Mouse (Mus musculus) embryo, embryonic 9.5 days (tissue): ENCODE data around the gene Cnp.
A peak's percentile ranks its signal among the peaks of the same experiment; 100 is the strongest.
"Not testable (repeated sequence)": the region's sequence is repeated elsewhere in the genome, so short reads cannot be mapped to it uniquely, and the experiment has no call there.

Experiments
- DNase-seq: peaks from one replicate; pipeline ENCODE4 v3.0.0-alpha.2; 2017; ENCODE audit errors: extremely low spot score

Gene Cnp

GRCm38 (mm10) chr11:100555583-100555982 is 19.1 kb upstream of the Cnp start:
- DNase-seq: peak; percentile 56

GRCm38 (mm10) chr11:100557563-100557962 is 17.1 kb upstream of the Cnp start:
- no peak for DNase-seq

GRCm38 (mm10) chr11:100559476-100559875 is 15.2 kb upstream of the Cnp start:
- no peak for DNase-seq

GRCm38 (mm10) chr11:100561748-100562147 is 13.0 kb upstream of the Cnp start:
- no peak for DNase-seq

GRCm38 (mm10) chr11:100564297-100564696 is 10.4 kb upstream of the Cnp start:
- DNase-seq: no peak

GRCm38 (mm10) chr11:100564703-100565102 is 10.0 kb upstream of the Cnp start:
- no peak for DNase-seq

GRCm38 (mm10) chr11:100567229-100567628 is 7.5 kb upstream of the Cnp start:
- no peak for DNase-seq

- DNase-seq: no peak
Measured at GRCm38 (mm10) chr11:100567815-100568245, 6.9 kb upstream of the Cnp start.

- no peak for DNase-seq
Measured at GRCm38 (mm10) chr11:100568692-100569091, 6.0 kb upstream of the Cnp start.

GRCm38 (mm10) chr11:100569789-100570188 is 4.9 kb upstream of the Cnp start:
- no peak for DNase-seq

GRCm38 (mm10) chr11:100570430-100571201 is 4.1 kb upstream of the Cnp start:
- DNase-seq: peak; percentile 86

GRCm38 (mm10) chr11:100571202-100571567 is 3.5 kb upstream of the Cnp start:
- no peak for DNase-seq

- DNase-seq: no peak
Measured at GRCm38 (mm10) chr11:100574188-100574587, 516 bp upstream of the Cnp start.

- no peak for DNase-seq
Measured at GRCm38 (mm10) chr11:100575484-100575855, 766 bp downstream of the Cnp start.

- DNase-seq: no peak
Measured at GRCm38 (mm10) chr11:100576256-100576655, 1.6 kb downstream of the Cnp start.

- DNase-seq: no peak
Measured at GRCm38 (mm10) chr11:100577852-100578599, 3.3 kb downstream of the Cnp start.

GRCm38 (mm10) chr11:100579116-100579799 is 4.6 kb downstream of the Cnp start:
- no peak for DNase-seq

GRCm38 (mm10) chr11:100580275-100580674 is 5.6 kb downstream of the Cnp start:
- no peak for DNase-seq

GRCm38 (mm10) chr11:100581756-100582155 is 7.1 kb downstream of the Cnp start:
- DNase-seq: no peak

- not testable (repeated sequence) for DNase-seq
Measured at GRCm38 (mm10) chr11:100582413-100582812, 7.7 kb downstream of the Cnp start.

GRCm38 (mm10) chr11:100582836-100583235 is 8.1 kb downstream of the Cnp start:
- no peak for DNase-seq

GRCm38 (mm10) chr11:100584561-100584961 is 9.9 kb downstream of the Cnp start:
- no peak for DNase-seq

- no peak for DNase-seq
Measured at GRCm38 (mm10) chr11:100585148-100585547, 10.4 kb downstream of the Cnp start.
